Mouse (Mus musculus) CH12.LX (cell line): ENCODE measurements at regions not wholly inside any gene's neighbourhood (a gene's known extent, or its start where the extent isn't known, plus 50 kb on each side); places are given as distances from the start of the nearest gene placed in this dataset.
A peak's percentile ranks its signal among the peaks of the same experiment; 100 is the strongest.

Source experiments
- DNase-seq: peaks from one replicate; pipeline ENCODE4 v3.0.0-alpha.2; 2013; ENCODE audit errors: extremely low read depth
- H3K27ac ChIP-seq: 2 replicates; pipeline ENCODE4 v1.5.1; 2012; ENCODE audit warnings: low read depth, mild to moderate bottlenecking, control low read depth, moderate library complexity; ENCODE audit not compliant: insufficient read depth
- H3K27me3 ChIP-seq: replicated peaks from 2 replicates; pipeline ENCODE3; 2012; ENCODE audit warnings: inconsistent platforms
- H3K36me3 ChIP-seq, 2 experiments: replicated peaks in 1 of 2; 2 replicates each; pipeline versions ENCODE3 to v1.6.1; 2012; ENCODE audit warnings: inconsistent platforms in 1 of 2, low read length in 1 of 2, mild to moderate bottlenecking in 1 of 2, mixed read lengths in 1 of 2, moderate library complexity in 1 of 2; ENCODE audit not compliant: control insufficient read depth in 1 of 2, insufficient read depth in 1 of 2
- H3K4me1 ChIP-seq, 2 experiments: 2 replicates each; pipeline ENCODE4 v1.6.1; 2012; ENCODE audit warnings: inconsistent platforms in 1 of 2, moderate library complexity in 1 of 2; ENCODE audit not compliant: insufficient read depth in 2 of 2, control insufficient read depth in 1 of 2
- H3K4me2 ChIP-seq: 2 replicates; pipeline ENCODE4 v1.6.1; 2012; ENCODE audit warnings: low read depth, mild to moderate bottlenecking, control low read depth; ENCODE audit not compliant: poor library complexity, insufficient read depth, severe bottlenecking
- H3K4me3 ChIP-seq, 3 experiments: fragments of 150-350 bp in 1 of 3; sonication (generic) in 1 of 3; replicated peaks in 1 of 3; 2 replicates each; pipeline versions ENCODE3 to v1.5.1; 2011 to 2012; ENCODE audit warnings: low read depth in 2 of 3, low read length in 2 of 3, mild to moderate bottlenecking in 2 of 3, moderate library complexity in 2 of 3, control low read depth in 1 of 3, improper control_type of control experiment in 1 of 3, inconsistent platforms in 1 of 3, mixed read lengths in 1 of 3; ENCODE audit not compliant: poor library complexity in 1 of 3
- H3K79me2 ChIP-seq: replicated peaks from 2 replicates; pipeline ENCODE4 v1.6.1; 2012; ENCODE audit warnings: mild to moderate bottlenecking, moderate library complexity; ENCODE audit not compliant: control insufficient read depth, poor library complexity, insufficient read depth, severe bottlenecking; ENCODE audit errors: extremely low read depth
- H3K9ac ChIP-seq: 2 replicates; pipeline ENCODE4 v1.6.1; 2012; ENCODE audit warnings: low read depth, mild to moderate bottlenecking, control low read depth, moderate library complexity; ENCODE audit not compliant: insufficient read depth
- H3K9me3 ChIP-seq: replicated peaks from 2 replicates; pipeline ENCODE3; 2012; ENCODE audit warnings: low read length, inconsistent platforms, mixed read lengths
- BHLHE40 ChIP-seq: IDR thresholded peaks from 2 replicates; pipeline ENCODE4 v1.6.1; 2011; ENCODE audit warnings: mild to moderate bottlenecking, low read depth, low read length, improper control_type of control experiment
- CHD1 ChIP-seq: IDR thresholded peaks from 2 replicates; pipeline ENCODE4 v1.6.1; 2012; ENCODE audit warnings: low read depth, low read length, improper control_type of control experiment, inconsistent platforms
- E2F4 ChIP-seq: IDR thresholded peaks from 2 replicates; pipeline ENCODE4 v1.6.1; 2011; ENCODE audit warnings: low read depth, low read length, improper control_type of control experiment; ENCODE audit not compliant: insufficient replicate concordance
- ELF1 ChIP-seq: IDR thresholded peaks from 2 replicates; pipeline ENCODE4 v1.6.1; 2014; ENCODE audit warnings: low read depth, mild to moderate bottlenecking, inconsistent platforms, low read length, improper control_type of control experiment
- EP300 ChIP-seq: IDR thresholded peaks from 2 replicates; pipeline ENCODE4 v1.6.1; 2011; ENCODE audit warnings: low read length, improper control_type of control experiment
- ETS1 ChIP-seq: conservative IDR thresholded peaks from 2 replicates; pipeline ENCODE4 v1.6.1; 2012; ENCODE audit warnings: low read depth, mild to moderate bottlenecking, inconsistent platforms, low read length, improper control_type of control experiment, moderate library complexity
- HCFC1 ChIP-seq: IDR thresholded peaks from 2 replicates; pipeline ENCODE4 v1.6.1; 2012; ENCODE audit warnings: low read depth, mild to moderate bottlenecking, inconsistent platforms, low read length, improper control_type of control experiment
- IRF4 ChIP-seq: IDR thresholded peaks from 2 replicates; pipeline ENCODE4 v1.6.1; 2014; ENCODE audit warnings: low read depth, mild to moderate bottlenecking, inconsistent platforms, low read length, improper control_type of control experiment
- JUND ChIP-seq: conservative IDR thresholded peaks from 2 replicates; pipeline ENCODE4 v1.6.1; 2011; ENCODE audit warnings: low read depth, low read length, improper control_type of control experiment
- MAFK ChIP-seq: IDR thresholded peaks from 2 replicates; pipeline ENCODE4 v1.6.1; 2011; ENCODE audit warnings: low read length, improper control_type of control experiment; ENCODE audit not compliant: insufficient replicate concordance
- MAX ChIP-seq: IDR thresholded peaks from 2 replicates; pipeline ENCODE4 v1.6.1; 2011; ENCODE audit warnings: low read length, improper control_type of control experiment
- MAZ ChIP-seq: IDR thresholded peaks from 2 replicates; pipeline ENCODE4 v1.6.1; 2012; ENCODE audit warnings: low read depth, mild to moderate bottlenecking, inconsistent platforms, low read length, improper control_type of control experiment, moderate library complexity
- MEF2A ChIP-seq: IDR thresholded peaks from 2 replicates; pipeline ENCODE4 v1.6.1; 2014; ENCODE audit warnings: low read depth, mild to moderate bottlenecking, inconsistent platforms, low read length, improper control_type of control experiment, borderline replicate concordance
- MXI1 ChIP-seq: IDR thresholded peaks from 2 replicates; pipeline ENCODE4 v1.6.1; 2011; ENCODE audit warnings: mild to moderate bottlenecking, low read depth, low read length, improper control_type of control experiment
- MYC ChIP-seq: IDR thresholded peaks from 2 replicates; pipeline ENCODE4 v1.6.1; 2011; ENCODE audit warnings: low read depth, mild to moderate bottlenecking, improper control_type of control experiment, low read length
- PAX5 ChIP-seq: IDR thresholded peaks from 2 replicates; pipeline ENCODE4 v1.6.1; 2012; ENCODE audit warnings: low read length, inconsistent platforms, mixed read lengths
- POLR2AphosphoS2 ChIP-seq: IDR thresholded peaks from 2 replicates; pipeline ENCODE4 v1.6.1; 2011; ENCODE audit warnings: low read depth, low read length, improper control_type of control experiment
- SIN3A ChIP-seq: IDR thresholded peaks from 2 replicates; pipeline ENCODE4 v1.6.1; 2012; ENCODE audit warnings: low read length, improper control_type of control experiment, inconsistent platforms
- SMC3 ChIP-seq: IDR thresholded peaks from 2 replicates; pipeline ENCODE4 v1.6.1; 2011; ENCODE audit warnings: low read depth, low read length, improper control_type of control experiment
- TBP ChIP-seq: conservative IDR thresholded peaks from 2 replicates; pipeline ENCODE4 v1.6.1; 2011; ENCODE audit warnings: low read depth, low read length, improper control_type of control experiment
- TCF12 ChIP-seq: IDR thresholded peaks from 2 replicates; pipeline ENCODE4 v1.6.1; 2014; ENCODE audit warnings: low read depth, mild to moderate bottlenecking, inconsistent platforms, low read length, improper control_type of control experiment
- USF2 ChIP-seq: conservative IDR thresholded peaks from 2 replicates; pipeline ENCODE4 v1.6.1; 2011; ENCODE audit warnings: low read depth, low read length, improper control_type of control experiment
- ZC3H11A ChIP-seq: IDR thresholded peaks from 2 replicates; pipeline ENCODE4 v1.6.1; 2012; ENCODE audit warnings: low read depth, mild to moderate bottlenecking, inconsistent platforms, low read length, improper control_type of control experiment
- ZKSCAN1 ChIP-seq: IDR thresholded peaks from 2 replicates; pipeline ENCODE4 v1.6.1; 2012; ENCODE audit warnings: low read depth, inconsistent platforms, low read length, improper control_type of control experiment, borderline replicate concordance
- ZMIZ1 ChIP-seq: IDR thresholded peaks from 2 replicates; pipeline ENCODE4 v1.6.1; 2012; ENCODE audit warnings: low read depth, mild to moderate bottlenecking, inconsistent platforms, low read length, improper control_type of control experiment
- ZNF384 ChIP-seq: IDR thresholded peaks from 2 replicates; pipeline ENCODE4 v1.6.1; 2012; ENCODE audit warnings: low read depth, low read length, improper control_type of control experiment, inconsistent platforms
- dilution Hi-C: fragments of 300-500 bp; cut with MboI; formaldehyde crosslinking; loops from 2 replicates; pipeline ENCODE4 v1.14.3; 2020; ENCODE audit warnings: low sequenced_read_pairs; ENCODE audit not compliant: extremely low pct_unique_long_range_greater_than_20kb, extremely low pct_ligation_motif_present
- in situ Hi-C: fragments of 300-500 bp; cut with MboI; formaldehyde crosslinking; loops from 3 replicates; pipeline ENCODE4 v1.14.3; 2019; ENCODE audit warnings: low sequenced_read_pairs, low pct_ligation_motif_present, low pct_unique_long_range_greater_than_20kb, mixed read lengths

GRCm38 (mm10) chr12:118352866-118353265 is 51.6 kb upstream of the Sp4 start:
- Histone ChIP-seq H3K79me2 (no peaks in the 10 kb centered on the region), H3K4me1 (peaks cover 0 to 8% of the 10 kb centered on the region in 2 experiments; a peak in 2 of 4 replicates), H3K27me3 (no peaks in the 10 kb centered on the region), H3K4me2 (no peak overlapping the region), H3K4me3 (no peak overlapping the region), H3K9me3 (no peaks in the 10 kb centered on the region), H3K9ac (no peak overlapping the region), H3K36me3 (no peaks in the 10 kb centered on the region), H3K27ac (no peak overlapping the region)
- in situ Hi-C loops, result no loop called here
- dilution Hi-C loops, result no loop called here
- no peak for DNase-seq
- TF ChIP-seq SIN3A, result no peak
- no peak for TF ChIP-seq MAX
- no peak for TF ChIP-seq TBP
- TF ChIP-seq PAX5, result no peak
- TF ChIP-seq USF2, result no peak
- no peak for TF ChIP-seq MXI1
- no peak for TF ChIP-seq ZKSCAN1
- no peak for TF ChIP-seq CHD1
- TF ChIP-seq MAZ, result no peak
- no peak for TF ChIP-seq HCFC1
- TF ChIP-seq EP300, result no peak
- TF ChIP-seq ELF1, result no peak
- no peak for TF ChIP-seq ZC3H11A
- TF ChIP-seq ZNF384, result no peak
- no peak for TF ChIP-seq TCF12
- TF ChIP-seq MYC, result no peak
- TF ChIP-seq MEF2A, result no peak
- TF ChIP-seq E2F4, result no peak
- no peak for TF ChIP-seq ZMIZ1

- peak; percentile 10 for DNase-seq
- dilution Hi-C loops, result no loop called here
Observed at GRCm38 (mm10) chr12:118351421-118351820, 50.2 kb upstream of the Sp4 start.

More at GRCm38 (mm10) chr12:118351421-118351820, 50.2 kb upstream of the Sp4 start:
- in situ Hi-C loops, result no loop called here
- no peaks in the 10 kb centered on the region for H3K27me3 ChIP-seq
- no peak overlapping the region for H3K27ac ChIP-seq
- no peak for TF ChIP-seq PAX5
- TF ChIP-seq MXI1, result no peak
- no peak for TF ChIP-seq ELF1
- no peak for TF ChIP-seq ETS1
- TF ChIP-seq MEF2A, result no peak
- TF ChIP-seq IRF4, result no peak
- TF ChIP-seq JUND, result no peak
- TF ChIP-seq POLR2AphosphoS2, result no peak
- TF ChIP-seq HCFC1, result no peak
- TF ChIP-seq E2F4, result no peak
- TF ChIP-seq BHLHE40, result no peak
- no peak for TF ChIP-seq USF2
- TF ChIP-seq MAFK, result no peak
- TF ChIP-seq SMC3, result no peak
- no peak for TF ChIP-seq ZNF384
- no peak for TF ChIP-seq ZC3H11A
- TF ChIP-seq TCF12, result no peak
- H3K79me2 ChIP-seq, result no peaks in the 10 kb centered on the region
- H3K4me1 ChIP-seq, result peaks cover 0 to 8% of the 10 kb centered on the region in 2 experiments; a peak in 2 of 4 replicates
- no peak overlapping the region for H3K4me3 ChIP-seq
- no peak overlapping the region for H3K9ac ChIP-seq
- no peaks in the 10 kb centered on the region for H3K9me3 ChIP-seq
- no peaks in the 10 kb centered on the region for H3K36me3 ChIP-seq
- H3K4me2 ChIP-seq, result no peak overlapping the region
